Comparison of ENCODE assay signal across 9 mouse cellular contexts in genomic region chr5:35320650-35321049, GRCm38 (mm10). TPM values are rescaled to one million over a fixed set of nuclear protein-coding genes. Genes with fewer than 3 reads are reported as not detected.
DNase-seq lines count a peak whose midpoint lies in the region; ATAC-seq lines count a peak whose summit lies in the region.
"Had no signal": no experiment of that assay in that cellular context is flagged by ENCODE, and none has a peak within 500 bp of the region (broad histone marks: within the 10 kb centered on the region; RNA-seq: fewer than 3 reads in every experiment).

No protein-coding gene starts in this region.

- intact Hi-C loops in heart, postnatal 14 days (cut with DNase I) = no loop called here

- H3K36me3 ChIP-seq in forebrain, embryonic 13.5 days (ENCODE audit: poor library complexity, severe bottlenecking) = no peaks in the 10 kb centered on the region
- H3K36me3 ChIP-seq: embryonic facial prominence, embryonic 15.5 days had no signal

- no peak for ATAC-seq in forebrain, embryonic 13.5 days

- H3K4me3 ChIP-seq in forebrain, embryonic 13.5 days = no peak overlapping the region
- H3K4me3 ChIP-seq: embryonic facial prominence, embryonic 15.5 days had no signal

- no peak overlapping the region for H3K27ac ChIP-seq in forebrain, embryonic 13.5 days
- H3K27ac ChIP-seq: embryonic facial prominence, embryonic 15.5 days had no signal

- no peaks in the 10 kb centered on the region for H3K9me3 ChIP-seq in forebrain, embryonic 13.5 days (replicated peaks)
- H3K9me3 ChIP-seq: embryonic facial prominence, embryonic 15.5 days had no signal

- peaks cover 7% of the 10 kb centered on the region for H3K27me3 ChIP-seq in forebrain, embryonic 13.5 days

- 77% methylated on average over 2 of the region's 2 CpGs for WGBS in forebrain, embryonic 13.5 days

- peak; percentile 33 for DNase-seq in left cerebral cortex, adult 11 months (ENCODE audit: low spot score)
- DNase-seq in left cerebral cortex, adult 8-10 months (ENCODE audit: low spot score in 2 of 2) = no peak
- peak; percentile 82 for DNase-seq in cerebellum, adult 8-10 months
- DNase-seq in heart, postnatal 14 days = peak; percentile 73 to 85
- peak; percentile 80 for DNase-seq in lung, postnatal 10 days
- peak; percentile 21 for DNase-seq in urinary bladder, postnatal 25 days (ENCODE audit: low spot score)
- no peak for DNase-seq in T-cell, adult 2 months (ENCODE audit: low spot score)

- H3K4me1 ChIP-seq in forebrain, embryonic 13.5 days = no peaks in the 10 kb centered on the region
- H3K4me1 ChIP-seq: embryonic facial prominence, embryonic 15.5 days had no signal

- H3K4me2 ChIP-seq in forebrain, embryonic 13.5 days = no peak overlapping the region
- H3K4me2 ChIP-seq: embryonic facial prominence, embryonic 15.5 days had no signal

- H3K9ac ChIP-seq in forebrain, embryonic 13.5 days = no peak overlapping the region
- H3K9ac ChIP-seq: embryonic facial prominence, embryonic 15.5 days had no signal

RNA-seq across cellular contexts. Expression of gene Adra2c, which starts 42.5 kb away (rescaled TPM):
- total RNA-seq in left cerebral cortex, adult 8-10 months (2022) = 10 to 100 TPM; 22.2 to 26.8 (median 24.4) TPM
- under 1 TPM; 0.27 to 0.36 TPM for total RNA-seq in heart, postnatal 14 days (2021)
- polyA plus RNA-seq in forebrain, embryonic 13.5 days (2015; fragmentation: Nextera tagmentation; extraction: Ambion mirVana) = 0.19 and 0.21 TPM in 2 replicates

Comparison
In these comparisons a context has a peak if more than half of its experiments do, and no peak if none do; other contexts are left out.
1. DNase-seq: peak in left cerebral cortex, adult 11 months (single experiment), cerebellum, adult 8-10 months (single experiment), heart, postnatal 14 days (2 of 2), lung, postnatal 10 days (single experiment) and urinary bladder, postnatal 25 days (single experiment); none in left cerebral cortex, adult 8-10 months (0 of 2) and T-cell, adult 2 months (single experiment).
2. RNA of gene Adra2c, which starts 42.5 kb away (total RNA-seq): 22.2 to 26.8 TPM in left cerebral cortex, adult 8-10 months; 0.27 to 0.36 TPM in heart, postnatal 14 days; every median in the first group is over 10 times any median in the second.